Mouse (Mus musculus) CD4-positive, CD25-positive, alpha-beta regulatory T cell, adult 2 months (primary cell): ENCODE measurements around the gene Sh3gl2.

ENCODE experiments used
- DNase-seq: peaks from one replicate; pipeline ENCODE4 v3.0.0-alpha.2; 2012; ENCODE audit warnings: low read depth, low spot score

Sh3gl2 gene

DNA sequence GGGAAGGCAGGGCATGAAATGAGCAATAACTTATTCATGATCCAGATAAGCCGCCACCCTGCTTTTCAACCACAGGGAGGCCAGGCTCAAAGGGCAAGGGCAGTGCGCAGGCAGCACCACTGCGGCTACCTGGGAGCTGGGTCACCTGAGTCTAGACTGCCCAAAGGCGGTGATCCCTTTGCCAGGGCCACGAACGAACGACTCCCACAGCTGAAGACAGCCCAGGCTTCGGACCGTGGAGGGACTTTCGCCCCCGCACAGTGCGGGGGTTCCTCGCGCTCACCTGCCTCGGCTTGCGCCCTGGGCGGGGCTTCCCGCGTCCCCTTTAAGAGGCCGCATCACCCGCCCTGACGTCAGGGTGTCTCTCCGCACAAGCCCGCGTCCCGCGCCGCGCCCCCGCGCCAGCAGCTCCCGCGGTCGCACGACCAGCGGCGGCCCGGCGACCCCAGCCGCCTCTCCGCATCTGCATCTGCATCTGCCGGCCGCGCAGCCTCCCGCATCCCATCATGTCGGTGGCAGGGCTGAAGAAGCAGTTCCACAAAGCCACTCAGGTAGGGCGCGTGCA lies at the start of gene Sh3gl2:
TSS of gene Sh3gl2 (plus strand) at position 56 of the 565 bp plus-strand sequence.
- DNase-seq = no peak

DNA sequence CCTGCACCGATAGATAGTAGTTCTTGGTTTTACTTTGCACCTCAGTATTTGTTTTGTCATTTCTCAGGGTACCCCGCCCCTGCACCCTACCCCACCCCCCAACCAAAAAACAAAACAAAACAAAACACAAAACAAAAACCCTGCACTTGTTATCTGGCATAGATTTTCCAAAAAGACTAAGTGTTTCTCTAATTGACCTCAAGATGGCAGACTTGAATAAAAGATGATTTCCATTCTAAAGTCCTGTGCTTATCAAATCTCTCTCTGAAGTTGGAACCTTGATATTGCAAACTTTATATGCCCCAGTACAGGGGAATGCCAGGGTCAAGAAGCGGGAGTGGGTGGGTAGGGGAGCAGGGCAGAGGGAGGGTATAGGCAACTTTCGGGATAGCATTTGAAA lies 43.8 kb upstream of the Sh3gl2 start:
- DNase-seq = no peak

DNA sequence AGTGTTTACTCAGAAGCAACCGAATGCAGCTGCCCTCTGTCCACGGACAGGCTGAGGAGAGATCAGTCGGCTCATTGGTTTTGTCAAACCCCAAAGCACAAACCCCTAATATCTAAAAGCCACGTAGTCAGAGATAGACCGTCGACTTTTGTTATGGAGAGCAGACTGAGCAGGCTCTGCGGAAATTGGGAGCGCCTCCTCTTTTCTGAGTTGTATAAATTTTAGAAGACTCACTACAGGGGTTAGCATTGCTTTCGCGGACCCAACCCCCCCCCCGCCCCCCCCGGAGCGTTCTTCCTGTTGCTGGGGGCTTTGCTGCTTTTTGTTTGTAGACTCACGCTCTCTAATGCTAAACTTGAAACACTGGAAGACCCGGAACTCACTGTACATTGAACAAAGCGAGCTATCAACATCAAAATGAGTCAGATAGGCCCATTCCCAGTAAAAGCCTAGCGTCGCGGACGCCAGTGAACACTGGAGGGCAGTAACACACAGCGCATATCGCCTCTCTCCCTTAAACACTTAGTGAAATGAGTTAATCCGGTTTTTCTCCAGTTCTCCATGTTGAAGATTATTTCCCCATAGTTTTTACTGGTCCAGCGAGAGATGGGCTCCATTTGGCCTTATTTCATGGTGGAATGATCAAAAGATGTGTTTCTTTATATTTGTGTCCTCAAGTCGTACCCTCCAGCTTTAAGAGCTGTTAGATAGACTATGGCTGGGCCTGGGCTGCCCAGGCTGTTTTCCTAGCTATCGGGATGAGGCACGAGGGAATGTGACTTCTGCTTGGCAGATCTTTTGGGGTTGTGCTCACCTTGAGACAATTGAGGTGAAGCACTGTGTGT lies 42.2 kb upstream of the Sh3gl2 start:
- no peak for DNase-seq

DNA sequence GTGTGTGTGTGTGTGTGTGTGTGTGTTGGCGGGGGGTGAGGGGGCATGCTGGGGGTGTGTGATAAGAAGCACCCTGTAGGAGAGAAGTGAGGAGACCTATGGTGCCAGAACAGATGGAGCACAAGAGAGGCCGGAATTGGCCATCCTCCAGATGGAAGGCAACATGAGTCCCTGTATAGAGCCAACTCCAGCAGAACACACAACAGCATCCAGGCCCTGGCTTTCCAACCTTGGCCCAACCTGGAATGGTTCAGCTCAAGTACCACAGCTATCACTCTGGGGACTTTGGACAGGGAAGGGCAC lies 41.7 kb upstream of the Sh3gl2 start:
- DNase-seq = no peak

DNA sequence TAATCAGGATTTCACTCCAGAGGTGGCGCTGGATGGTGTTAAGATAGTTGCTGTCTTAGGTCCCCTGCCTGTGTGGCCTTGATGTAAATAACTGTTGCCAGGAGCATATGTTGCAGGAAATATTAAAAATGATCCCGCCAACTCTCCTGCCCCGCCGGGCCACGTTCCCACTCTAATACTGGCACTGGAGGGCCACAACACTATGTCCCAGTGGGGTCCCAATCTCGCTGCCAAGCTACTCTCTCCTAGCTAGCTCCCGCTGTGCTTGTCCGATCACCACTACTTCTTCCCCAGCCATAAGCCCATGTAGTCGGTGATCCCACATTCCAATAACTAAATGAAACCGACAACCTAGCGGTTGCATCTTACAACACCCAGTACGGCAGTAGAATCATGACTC lies 36.9 kb upstream of the Sh3gl2 start:
- DNase-seq = no peak

DNA sequence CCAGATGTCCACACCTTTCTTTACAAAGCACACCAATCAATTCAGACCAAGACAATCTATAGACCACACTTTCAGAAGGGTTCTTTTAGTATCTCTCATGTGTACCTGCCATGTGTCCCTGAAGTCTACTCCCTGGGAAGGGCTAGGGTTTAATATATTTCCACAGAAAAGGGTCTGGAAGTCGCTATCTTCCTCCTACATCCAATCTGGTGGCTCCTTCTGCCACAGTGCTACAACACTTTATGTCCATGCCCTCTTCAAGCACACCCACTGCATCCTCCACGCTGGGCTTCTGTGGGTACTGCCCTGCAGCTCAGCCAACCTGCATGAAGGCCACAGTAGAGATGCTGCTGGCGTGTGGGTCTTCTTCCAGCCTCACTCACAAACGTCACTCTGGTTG lies 29.5 kb upstream of the Sh3gl2 start:
- no peak for DNase-seq

DNA sequence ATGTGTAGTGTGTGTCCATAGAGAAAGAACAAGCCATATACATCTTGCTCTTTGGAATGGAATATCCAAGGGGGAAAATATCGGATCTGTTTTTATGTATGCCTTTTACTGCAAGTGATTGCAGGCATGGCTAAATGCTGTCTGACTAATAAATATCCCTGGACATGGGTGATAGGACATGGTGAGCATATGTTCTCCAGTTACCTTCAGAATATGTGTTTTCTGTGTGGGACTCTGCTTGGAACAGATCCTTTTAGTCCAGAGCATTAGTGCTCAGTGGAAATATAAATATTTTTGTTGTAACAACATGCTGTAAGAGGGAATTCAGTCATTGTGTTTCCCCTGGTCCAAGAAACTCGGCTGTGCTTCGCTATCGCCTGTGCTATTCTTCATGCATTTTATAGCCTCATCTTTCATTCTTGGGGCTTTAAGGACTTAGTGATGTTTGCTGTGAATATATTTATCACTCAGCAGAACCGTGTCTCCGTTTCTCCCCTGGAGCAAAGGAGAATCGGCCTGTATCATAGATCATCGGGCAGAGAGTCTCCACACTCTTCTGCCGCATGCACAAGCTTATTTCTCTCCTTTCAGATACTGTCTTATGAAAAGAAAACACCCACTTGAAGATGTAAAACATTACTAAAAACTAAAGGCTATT lies 26.4 kb upstream of the Sh3gl2 start:
- no peak for DNase-seq

DNA sequence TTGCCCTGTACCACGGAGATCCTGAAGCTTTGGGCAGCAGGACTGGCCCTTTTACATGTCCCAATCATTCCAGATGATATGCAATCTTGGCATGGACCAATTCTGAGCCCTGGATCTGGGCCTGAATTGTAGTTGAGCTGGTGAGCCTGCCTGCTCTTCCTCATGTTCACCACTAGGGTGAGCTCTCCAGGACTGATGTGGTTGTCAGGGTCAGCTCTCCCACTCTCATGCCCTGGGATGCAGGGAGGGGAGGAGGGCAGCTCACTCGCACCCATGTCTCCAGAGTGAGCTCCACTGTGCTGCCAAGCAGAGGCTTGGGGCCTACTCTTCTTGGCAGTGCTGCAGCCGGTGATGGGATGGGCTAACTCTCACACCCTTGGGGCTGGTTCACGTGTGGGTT lies 18.9 kb upstream of the Sh3gl2 start:
- no peak for DNase-seq

DNA sequence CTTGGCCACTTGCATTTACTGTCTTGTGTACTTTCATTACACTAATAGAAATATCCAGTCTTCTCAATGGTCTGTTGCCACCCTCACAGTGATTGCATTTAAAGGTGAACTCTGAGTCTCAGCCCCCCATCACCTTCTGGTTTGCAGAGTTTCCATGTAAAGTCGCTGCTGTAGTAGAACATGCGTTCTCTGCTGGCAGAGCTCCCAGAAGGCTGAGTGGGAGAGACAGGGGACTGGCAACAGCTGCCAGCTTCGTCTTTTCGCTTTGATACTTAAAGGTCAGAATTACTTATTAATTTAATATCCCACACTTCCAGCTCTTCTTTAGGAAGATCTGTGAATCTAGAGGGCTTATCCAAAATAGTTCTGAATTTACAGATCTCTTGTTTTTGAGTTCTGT lies 8.7 kb upstream of the Sh3gl2 start:
- DNase-seq = no peak

DNA sequence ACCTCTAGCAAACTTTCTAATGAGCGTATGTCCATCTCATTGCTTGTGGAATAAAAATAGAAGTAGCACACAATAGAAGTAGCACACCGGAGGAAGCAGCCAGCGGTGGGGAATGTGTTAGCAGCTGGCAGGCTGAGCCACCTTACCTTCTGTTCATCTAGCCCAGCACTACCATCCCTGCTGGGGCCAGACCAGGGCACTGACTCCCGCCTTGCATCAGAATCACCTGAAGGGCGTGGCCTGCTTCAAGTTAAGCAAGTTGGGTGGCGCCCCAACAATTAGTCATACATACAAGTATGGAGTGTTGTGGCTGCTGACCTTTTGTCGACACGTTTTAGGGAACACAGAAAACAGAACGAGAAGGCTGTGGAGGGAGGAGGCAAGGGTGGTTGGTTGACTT lies 6.5 kb upstream of the Sh3gl2 start:
- DNase-seq = no peak

DNA sequence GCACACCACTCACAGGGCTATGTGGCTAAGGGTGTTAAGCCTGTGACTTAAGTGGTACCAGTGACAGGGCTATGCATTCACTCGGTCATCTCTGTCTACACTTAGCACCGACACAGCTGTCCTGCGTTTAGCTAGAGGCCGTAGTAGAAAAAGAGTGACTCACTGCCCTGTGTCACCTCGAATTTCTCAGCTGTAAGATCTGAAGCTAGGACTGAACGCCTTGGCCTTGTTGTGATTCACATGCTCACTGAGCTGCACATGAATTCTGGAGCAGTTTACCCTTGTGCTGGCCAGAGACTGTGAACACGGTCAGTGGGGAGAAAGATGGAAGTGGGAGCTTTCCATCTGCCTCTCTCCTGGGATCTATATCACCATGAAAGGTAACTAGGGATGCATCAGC lies 2.3 kb upstream of the Sh3gl2 start:
- no peak for DNase-seq

DNA sequence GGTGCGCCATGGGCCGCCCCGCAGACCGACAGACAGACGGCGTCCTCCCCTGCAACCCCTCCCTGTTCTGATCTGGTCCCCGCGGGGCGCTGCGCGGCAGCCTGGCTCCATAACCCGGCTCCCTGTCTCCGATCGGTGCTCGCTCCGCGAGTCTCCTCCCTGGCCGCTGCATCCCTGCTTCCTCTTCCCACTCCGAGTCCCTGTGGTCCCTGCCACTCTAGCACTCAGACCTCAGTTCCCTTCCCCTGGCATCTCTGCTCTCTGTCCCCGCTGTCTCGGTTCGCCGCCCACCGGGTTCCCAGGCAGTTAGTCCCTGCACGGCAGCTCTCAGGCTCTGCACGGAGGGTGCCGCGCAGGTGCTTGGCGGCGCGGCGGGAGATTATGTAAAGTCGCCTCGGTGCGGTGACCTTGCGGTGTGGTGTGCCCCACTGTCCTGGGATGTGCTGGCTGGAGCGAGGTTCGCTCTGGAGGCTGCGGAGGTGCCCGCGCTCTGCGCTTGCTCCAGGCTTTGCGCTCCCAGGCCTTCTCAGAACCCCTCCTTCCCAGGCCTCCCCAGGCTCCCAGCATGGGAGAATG lies 798 bp downstream of the Sh3gl2 start:
- DNase-seq = no peak

DNA sequence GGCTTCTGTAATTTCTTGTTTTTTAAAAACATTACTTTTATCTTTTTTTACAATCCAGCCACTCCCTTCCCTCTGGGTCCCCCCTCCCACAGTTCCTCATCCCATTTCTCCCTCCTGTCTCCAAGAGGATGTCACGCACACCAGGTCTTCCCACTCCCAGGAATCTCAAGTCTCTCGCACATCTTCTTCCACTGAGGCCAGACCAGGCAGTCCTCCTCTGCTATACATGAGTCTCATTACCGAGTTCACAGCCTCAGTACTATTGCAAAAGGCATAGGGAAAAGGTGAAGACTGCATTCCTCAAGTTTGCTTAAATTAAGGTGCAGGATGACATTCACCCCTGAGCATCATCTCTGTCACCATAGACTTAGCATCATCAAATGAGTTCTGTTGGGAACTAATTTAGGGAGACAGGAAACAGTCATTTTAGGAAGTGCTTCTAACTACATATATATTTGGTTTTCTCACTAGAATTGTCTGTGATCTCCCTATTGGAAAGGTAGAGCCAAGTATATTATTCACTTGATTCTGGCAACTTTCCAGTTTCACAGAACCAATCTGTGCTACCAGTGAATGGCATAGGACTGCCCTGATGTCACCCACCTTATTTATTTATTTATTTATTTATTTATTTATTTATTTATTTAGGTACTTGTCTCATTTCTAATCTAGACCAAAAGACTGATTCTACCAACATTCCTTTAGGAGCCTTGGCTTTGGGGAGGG lies 1.9 kb downstream of the Sh3gl2 start:
- no peak for DNase-seq

DNA sequence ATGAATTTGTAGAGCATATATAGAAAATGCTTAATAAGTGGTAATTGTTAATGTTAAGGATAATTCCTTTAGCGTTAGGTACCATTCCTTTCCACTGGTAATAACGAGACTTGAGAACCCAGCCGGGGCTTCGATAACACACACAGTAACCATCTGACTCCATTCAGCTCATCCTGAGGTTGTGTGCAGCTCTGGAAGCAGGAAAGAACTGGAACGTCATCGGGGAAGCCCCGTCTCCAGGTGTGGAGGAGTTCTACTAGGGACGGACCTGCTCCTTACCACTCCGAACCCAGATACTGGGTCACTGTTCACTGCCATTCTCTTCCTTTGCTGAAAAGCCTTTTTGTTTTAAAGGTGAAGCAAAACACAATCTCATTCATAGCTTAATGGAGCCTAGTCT lies 2.6 kb downstream of the Sh3gl2 start:
- DNase-seq = no peak

DNA sequence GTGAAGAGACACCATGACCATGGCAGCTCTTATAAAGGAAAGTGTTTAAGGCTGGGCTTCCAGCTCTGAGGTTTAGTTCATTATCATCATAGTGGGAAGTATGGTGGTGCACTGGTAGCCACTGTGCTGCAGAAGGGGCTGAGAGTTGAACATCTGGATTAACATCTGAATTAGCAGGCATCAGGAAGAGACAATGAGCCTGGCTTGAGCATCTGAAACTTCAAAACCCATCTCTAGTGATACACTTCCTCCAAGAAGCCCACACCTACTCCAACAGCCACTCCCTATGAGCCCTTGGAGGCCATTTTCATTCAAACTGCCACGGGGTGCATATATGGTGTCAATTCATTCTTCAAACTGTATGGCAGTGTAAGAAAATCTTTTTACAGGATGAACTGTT lies 3.6 kb downstream of the Sh3gl2 start:
- no peak for DNase-seq

DNA sequence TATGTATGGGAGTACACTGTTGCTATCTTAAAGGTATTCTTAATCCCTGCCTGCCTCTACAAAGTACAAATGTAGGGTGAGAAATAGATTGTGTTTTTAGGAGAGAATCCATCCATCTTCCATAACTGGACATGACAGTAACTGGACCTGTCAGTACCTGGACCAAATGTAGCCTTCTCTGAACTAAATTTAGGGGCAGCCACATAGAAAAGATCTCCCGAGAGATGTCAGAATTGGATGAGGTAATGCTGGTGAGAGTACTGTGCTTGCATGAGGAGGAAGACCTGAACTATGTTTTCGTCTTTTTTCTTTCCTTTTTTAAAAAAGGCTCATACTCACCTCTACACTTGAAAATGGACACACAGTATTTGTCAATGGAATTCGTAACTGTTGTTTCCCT lies 6.0 kb downstream of the Sh3gl2 start:
- DNase-seq = no peak

DNA sequence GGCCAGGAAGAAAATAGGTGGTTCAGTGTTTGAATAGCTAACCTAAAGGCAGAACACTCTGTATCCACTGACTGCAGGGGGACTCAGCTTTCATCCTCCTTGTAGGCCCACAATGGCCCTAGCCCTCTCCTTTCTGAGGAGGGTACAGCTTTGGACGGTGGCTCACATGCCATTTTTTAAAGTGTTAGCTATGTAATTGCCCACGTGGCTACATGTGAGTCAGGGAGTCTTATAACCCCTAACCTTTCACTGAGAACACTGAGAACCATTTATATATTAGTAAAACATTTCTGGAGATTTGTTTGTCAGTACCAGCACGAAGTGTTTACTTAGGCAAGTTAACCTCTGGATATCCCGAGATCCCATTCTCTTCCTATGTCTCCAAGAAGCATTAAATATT lies 12.1 kb downstream of the Sh3gl2 start:
- no peak for DNase-seq

DNA sequence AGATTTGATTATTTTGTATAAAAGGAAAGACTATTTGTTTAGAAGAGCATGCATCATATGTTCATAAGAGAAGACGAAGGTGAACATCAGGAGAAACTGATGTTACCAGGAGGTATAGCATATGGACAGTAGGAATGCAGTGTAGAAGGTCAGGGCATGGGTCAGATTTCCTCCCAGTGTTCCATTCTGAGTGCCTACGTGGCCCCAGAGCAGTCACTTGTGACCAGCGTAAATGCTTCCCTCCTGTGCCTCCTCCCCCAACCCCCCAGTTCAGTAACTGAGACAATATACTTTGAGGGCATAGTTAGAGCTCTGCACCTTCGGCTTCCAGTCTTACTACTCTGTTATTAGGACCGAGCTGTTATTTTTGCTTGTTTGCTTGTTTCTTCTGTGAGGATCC lies 17.8 kb downstream of the Sh3gl2 start:
- no peak for DNase-seq

DNA sequence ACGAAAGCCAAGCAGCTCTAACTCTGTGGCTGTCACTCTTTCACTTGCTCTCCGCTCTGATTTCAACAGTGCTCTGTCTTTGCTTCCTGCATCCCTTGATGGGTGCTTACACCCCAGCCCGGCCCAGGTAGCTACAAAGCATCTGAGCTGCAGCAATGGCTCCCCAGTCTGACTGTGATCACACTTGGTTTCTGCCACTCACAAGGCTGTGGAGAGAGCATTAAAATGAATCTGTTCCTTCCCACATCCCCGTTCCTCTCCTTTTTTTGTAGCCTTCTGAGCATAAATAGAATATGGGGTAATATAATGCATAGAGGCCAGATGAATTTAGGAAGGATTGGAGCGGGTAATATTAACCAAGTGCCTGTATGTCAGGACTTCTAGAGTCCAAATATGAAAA lies 21.8 kb downstream of the Sh3gl2 start:
- no peak for DNase-seq

DNA sequence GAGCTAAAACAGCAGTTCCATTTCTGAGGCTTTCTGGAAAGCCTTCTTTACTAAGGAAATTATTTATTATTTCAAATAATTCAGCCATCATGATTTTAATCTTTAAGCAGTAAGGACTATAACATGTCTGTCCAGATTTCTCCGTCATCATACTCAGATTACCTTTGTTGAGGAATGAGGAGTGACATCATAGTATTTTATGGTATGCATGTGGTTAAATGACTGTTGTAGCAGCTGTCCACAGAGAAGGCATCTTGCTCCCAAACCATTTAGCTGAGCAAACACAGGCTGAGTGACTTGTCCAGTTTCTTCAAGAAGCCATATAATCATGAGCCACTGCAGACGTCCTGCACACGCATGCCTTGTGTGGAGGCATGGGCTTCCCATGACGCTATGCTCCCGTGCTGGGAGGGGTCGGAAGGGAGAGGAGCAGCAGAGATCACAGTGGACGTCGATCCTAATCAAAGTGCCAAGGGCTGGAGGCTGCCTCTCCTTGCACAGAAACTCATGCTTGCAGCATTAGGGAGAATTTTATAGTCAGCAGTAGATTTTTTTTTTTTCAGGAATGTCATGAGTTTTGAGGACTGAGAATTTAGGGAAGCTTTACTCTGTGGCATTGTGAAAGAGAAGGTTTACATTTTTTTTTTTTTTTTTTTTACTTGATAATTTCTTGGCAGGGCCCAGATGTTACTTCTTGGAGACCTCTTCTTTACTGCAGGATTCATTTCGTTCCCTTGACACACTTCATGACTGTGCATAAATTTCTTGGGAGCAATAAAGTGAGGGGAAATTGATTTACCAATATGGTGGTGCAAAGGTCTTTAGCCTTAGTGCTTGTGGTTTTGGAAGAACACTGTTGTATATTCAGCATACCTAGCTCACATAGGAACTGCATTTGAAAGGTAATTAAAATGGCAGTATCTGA lies 23.0 kb downstream of the Sh3gl2 start:
- no peak for DNase-seq

DNA sequence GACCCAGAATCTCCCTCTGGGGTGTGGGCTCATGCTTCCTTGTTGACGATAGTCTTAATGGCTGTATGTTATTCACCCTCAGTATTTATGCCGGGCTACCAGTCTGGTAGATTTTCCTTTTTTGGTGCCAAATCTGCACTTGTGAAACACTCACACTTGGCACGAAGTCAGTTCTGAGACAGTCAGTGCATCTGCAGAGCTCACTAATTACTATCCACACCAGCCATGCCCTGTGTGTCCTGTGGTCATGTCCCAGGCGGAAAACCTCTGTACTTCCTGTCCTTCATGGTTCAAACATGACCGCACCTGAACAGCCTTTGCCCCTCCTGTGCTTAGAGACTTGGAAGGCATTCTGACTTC lies 23.6 kb downstream of the Sh3gl2 start:
- DNase-seq = no peak
